Mouse (Mus musculus): Measurements from ENCODE around the gene Pxylp1. TPM values are rescaled to one million over a fixed set of nuclear protein-coding genes. Genes with fewer than 3 reads are reported as not detected.

Pxylp1 gene
- total and polyA plus RNA-seq, 3 experiments, result 7.8 to 10.1 (median 8.3) TPM

DNA sequence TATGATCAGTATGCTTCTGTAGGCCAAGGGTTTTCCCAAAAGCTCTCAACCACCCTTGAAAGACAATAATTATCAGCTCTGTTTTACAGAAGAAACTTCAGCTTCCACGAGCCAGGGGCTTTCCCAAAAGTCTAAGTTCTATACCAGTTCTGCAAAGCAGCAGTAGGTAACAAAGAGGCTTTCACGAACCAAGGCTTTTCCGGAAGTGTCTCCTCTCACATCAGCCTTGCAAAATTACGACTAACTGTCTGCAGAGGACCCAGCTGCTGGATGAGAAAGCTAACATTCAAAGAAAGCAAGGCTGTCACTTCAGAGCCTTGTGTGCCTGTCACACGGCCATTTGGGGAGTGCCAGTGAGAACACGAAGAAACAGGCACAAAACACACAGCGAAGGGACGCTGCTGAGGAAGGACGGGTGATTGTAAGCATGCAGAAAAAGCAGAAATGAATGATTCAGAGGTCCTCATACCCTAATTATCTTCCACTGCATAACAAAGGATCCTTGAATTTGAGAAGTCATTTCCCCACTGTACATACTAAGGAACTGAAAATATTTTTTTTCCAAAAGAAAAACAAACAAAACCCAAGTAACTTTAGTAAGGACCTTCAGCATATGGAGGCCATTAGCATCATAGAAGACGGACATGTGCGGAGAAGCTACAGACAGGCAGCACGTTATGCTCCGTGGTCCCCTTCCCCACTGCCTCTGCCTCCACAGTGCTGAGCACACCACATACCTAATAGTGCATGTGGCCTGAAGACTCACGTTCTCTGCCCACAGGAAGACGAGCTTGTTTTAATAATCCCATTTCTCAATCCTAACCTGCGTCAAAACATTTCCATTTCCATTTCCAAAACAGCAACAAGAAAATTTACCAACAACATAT lies 38.9 kb downstream of the Pxylp1 start:
- DNase-seq (ENCODE audit: extremely low read depth), result peak; percentile 90
- Histone ChIP-seq H3K4me2 (ENCODE audit: insufficient read depth, low read depth, poor library complexity, severe bottlenecking) (peak overlapping the region; percentile 68), H3K36me3 (replicated peaks in 1 of 2; ENCODE audit: control insufficient read depth in 1 of 2, insufficient read depth in 1 of 2, low read length in 1 of 2) (peaks cover 0 to 19% of the 10 kb centered on the region in 2 experiments), H3K9ac (ENCODE audit: insufficient read depth, low read depth) (peak overlapping the region; percentile 27), H3K27ac (ENCODE audit: insufficient read depth, low read depth) (peak overlapping the region; percentile 91), H3K4me1 (ENCODE audit: control insufficient read depth in 1 of 2, insufficient read depth in 2 of 2) (peaks cover 19 to 97% of the 10 kb centered on the region in 2 experiments), H3K9me3 (replicated peaks; ENCODE audit: low read length) (no peaks in the 10 kb centered on the region), H3K79me2 (replicated peaks; ENCODE audit: control insufficient read depth, extremely low read depth, insufficient read depth, poor library complexity, severe bottlenecking) (no peaks in the 10 kb centered on the region), H3K27me3 (replicated peaks) (no peaks in the 10 kb centered on the region), H3K4me3 (replicated peaks in 1 of 3; ENCODE audit: low read depth in 2 of 3, low read length in 2 of 3, poor library complexity in 1 of 3) (peak overlapping the region in 1 of 3 experiments; percentile 29)
- TF ChIP-seq BHLHE40 (IDR thresholded peaks at IDR 0.05; ENCODE audit: low read depth, low read length) (peak; percentile 74), CHD1 (IDR thresholded peaks at IDR 0.05; ENCODE audit: low read depth, low read length) (0 out of 2 replicates have a peak, but pooled peaks have one; percentile 64), TCF12 (IDR thresholded peaks at IDR 0.05; ENCODE audit: low read depth, low read length) (0 out of 2 replicates have a peak, but pooled peaks have one; percentile 7), POLR2AphosphoS2 (IDR thresholded peaks at IDR 0.05; ENCODE audit: low read depth, low read length) (no peak), MAX (IDR thresholded peaks at IDR 0.05; ENCODE audit: low read length) (peak; percentile 77; the same call in 1 of the 2 replicates), E2F4 (IDR thresholded peaks at IDR 0.05; ENCODE audit: insufficient replicate concordance, low read depth, low read length) (no peak), ZKSCAN1 (IDR thresholded peaks at IDR 0.05; ENCODE audit: borderline replicate concordance, low read depth, low read length) (no peak), NELFE (IDR thresholded peaks at IDR 0.05; ENCODE audit: low read depth, low read length) (0 out of 2 replicates have a peak, but pooled peaks have one; percentile 27), RAD21 (IDR thresholded peaks at IDR 0.05; ENCODE audit: low read depth, low read length) (no peak), MAZ (IDR thresholded peaks at IDR 0.05; ENCODE audit: low read depth, low read length) (no peak), ZMIZ1 (IDR thresholded peaks at IDR 0.05; ENCODE audit: low read depth, low read length) (no peak), TBP (conservative IDR thresholded peaks at IDR 0.05; ENCODE audit: low read depth, low read length) (peak; percentile 71; the same call in 1 of the 2 replicates), CHD2 (IDR thresholded peaks at IDR 0.05; ENCODE audit: low read length) (no peak), MEF2A (IDR thresholded peaks at IDR 0.05; ENCODE audit: borderline replicate concordance, low read depth, low read length) (no peak), RCOR1 (conservative IDR thresholded peaks at IDR 0.05; ENCODE audit: low read depth, low read length) (no peak), ELF1 (IDR thresholded peaks at IDR 0.05; ENCODE audit: low read depth, low read length) (peak; percentile 85), IRF4 (IDR thresholded peaks at IDR 0.05; ENCODE audit: low read depth, low read length) (peak; percentile 57), MXI1 (IDR thresholded peaks at IDR 0.05; ENCODE audit: low read depth, low read length) (no peak; the same call in 1 of the 2 replicates), POLR2A (IDR thresholded peaks at IDR 0.05; ENCODE audit: low read depth, low read length) (peak; percentile 49), KAT2A (IDR thresholded peaks at IDR 0.05; ENCODE audit: insufficient replicate concordance, low read length) (no peak), ZC3H11A (IDR thresholded peaks at IDR 0.05; ENCODE audit: low read depth, low read length) (no peak), SMC3 (IDR thresholded peaks at IDR 0.05; ENCODE audit: low read depth, low read length) (no peak), ZNF384 (IDR thresholded peaks at IDR 0.05; ENCODE audit: low read depth, low read length) (no peak), EP300 (IDR thresholded peaks at IDR 0.05; ENCODE audit: low read length) (peak; percentile 44), NRF1 (IDR thresholded peaks at IDR 0.05; ENCODE audit: low read depth, low read length) (no peak), MYC (IDR thresholded peaks at IDR 0.05; ENCODE audit: low read depth, low read length) (peak; percentile 76), USF2 (conservative IDR thresholded peaks at IDR 0.05; ENCODE audit: low read depth, low read length) (no peak), ETS1 (conservative IDR thresholded peaks at IDR 0.05; ENCODE audit: low read depth, low read length) (peak; percentile 86), MAFK (IDR thresholded peaks at IDR 0.05; ENCODE audit: insufficient replicate concordance, low read length) (0 out of 2 replicates have a peak, but pooled peaks have one; percentile 12)
- in situ Hi-C loops (cut with MboI; ENCODE audit: low pct_ligation_motif_present, low pct_unique_long_range_greater_than_20kb, low sequenced_read_pairs), result no loop called here
- dilution Hi-C loops (cut with MboI; ENCODE audit: extremely low pct_ligation_motif_present, extremely low pct_unique_long_range_greater_than_20kb, low sequenced_read_pairs), result no loop called here
